Comparison of ENCODE assay signal across 9 mouse cellular contexts in the genomic region with DNA sequence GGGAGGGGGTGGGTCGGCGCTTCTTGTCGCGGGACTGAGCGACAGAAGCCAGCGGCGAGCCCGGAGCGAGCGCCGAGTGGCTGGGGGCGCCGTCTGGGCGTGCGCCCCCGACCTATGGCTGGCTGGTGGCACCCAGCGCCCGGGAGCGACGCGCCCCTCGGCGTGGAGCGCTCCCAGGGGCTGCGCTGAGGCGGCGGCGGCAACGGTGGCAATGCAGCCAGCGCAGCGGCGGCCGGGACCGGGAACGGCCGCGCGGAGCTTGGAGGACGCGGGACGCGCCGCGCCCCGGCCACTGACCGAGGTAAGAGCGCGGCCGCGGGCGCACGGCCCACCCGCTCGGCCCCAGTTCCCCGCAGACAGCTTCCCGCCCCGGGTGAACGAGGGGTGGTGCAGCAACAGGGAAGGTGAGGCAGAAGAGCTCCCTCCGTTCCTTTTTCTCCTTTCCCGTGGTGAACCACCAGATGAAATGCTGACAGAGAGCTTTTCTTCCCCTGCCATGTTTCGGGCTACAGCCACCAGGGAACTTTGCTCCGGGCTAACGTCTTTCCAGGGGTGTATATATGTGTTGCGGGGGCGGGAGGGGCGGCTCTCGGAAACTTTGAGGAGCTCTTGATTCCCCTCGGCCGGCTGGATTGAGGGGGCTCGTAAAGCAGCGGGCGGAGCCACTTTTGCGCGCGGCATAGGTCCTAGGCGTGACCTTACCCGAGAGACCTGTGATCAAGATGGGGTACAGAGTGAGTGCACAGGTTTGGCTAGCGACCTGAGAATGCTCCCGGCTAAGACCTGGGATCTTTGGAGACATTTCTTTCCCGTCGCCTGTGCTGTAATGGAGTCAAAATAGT. TPM values are rescaled to one million over a fixed set of nuclear protein-coding genes. Genes with fewer than 3 reads are reported as not detected.
DNase-seq lines count a peak whose midpoint lies in the region; ATAC-seq lines count a peak whose summit lies in the region.
"Had no signal": no experiment of that assay in that cellular context is flagged by ENCODE, and none has a peak within 500 bp of the region (broad histone marks: within the 10 kb centered on the region; RNA-seq: fewer than 3 reads in every experiment).

A gene (plus strand): TSS at position 15 of the 842 bp plus-strand sequence.

- DNase-seq in kidney, postnatal 10 days = peak; percentile 18
- no peak for DNase-seq in kidney, postnatal 14 days
- DNase-seq in cerebellum, adult 9-10 months = peak; percentile 72
- no peak for DNase-seq in gastrocnemius, postnatal 14 days
- DNase-seq in adipocyte (ENCODE audit: low spot score) = no peak
- no peak for DNase-seq in ovary, postnatal 10 days (ENCODE audit: low spot score)

- intact Hi-C loops in gastrocnemius, postnatal 14 days (cut with DNase I; ENCODE audit: low total_unique reads) = loop anchor here (10.0 kb wide), 1 partner anchor 68 kb away; no protein-coding TSS in a partner anchor

- H3K4me3 ChIP-seq in intestine, embryonic 16.5 days (ENCODE audit: low read length) = peak within 1 kb of the TSS; percentile 54
- H3K4me3 ChIP-seq in neural tube, embryonic 13.5 days = peak within 1 kb of the TSS; percentile 62

- peak within 1 kb of the TSS; percentile 91 for H3K4me2 ChIP-seq in intestine, embryonic 16.5 days (ENCODE audit: low read depth, low read length)
- H3K4me2 ChIP-seq in neural tube, embryonic 13.5 days = peak within 1 kb of the TSS; percentile 77

- peak within 1 kb of the TSS; percentile 55 for H3K9ac ChIP-seq in intestine, embryonic 16.5 days (ENCODE audit: low read depth, low read length)
- peak within 1 kb of the TSS; percentile 76 for H3K9ac ChIP-seq in neural tube, embryonic 13.5 days

- no peaks in the 10 kb centered on the region for H3K9me3 ChIP-seq in intestine, embryonic 16.5 days (ENCODE audit: control insufficient read depth, low read length)
- no peaks in the 10 kb centered on the region for H3K9me3 ChIP-seq in neural tube, embryonic 13.5 days

- WGBS in intestine, embryonic 16.5 days = under 1% methylated on average over 77 of the region's 81 CpGs
- under 1% methylated on average over 80 of the region's 81 CpGs for WGBS in neural tube, embryonic 13.5 days

- no peak for ATAC-seq in intestine, embryonic 16.5 days
- ATAC-seq in neural tube, embryonic 13.5 days (ENCODE audit: low read depth) = no peak
- ATAC-seq: Patski had no signal

- H3K4me1 ChIP-seq in intestine, embryonic 16.5 days (ENCODE audit: control insufficient read depth, insufficient read depth, low read length) = 0 out of 2 replicates have a peak, but pooled peaks cover under 1% of the 10 kb centered on the region
- H3K4me1 ChIP-seq in neural tube, embryonic 13.5 days (replicated peaks) = peaks cover 54% of the 10 kb centered on the region

- no peak within 1 kb of the TSS for H3K27ac ChIP-seq in intestine, embryonic 16.5 days (ENCODE audit: low read length)
- peak within 1 kb of the TSS; percentile 56; the same call in 1 of the 2 replicates for H3K27ac ChIP-seq in neural tube, embryonic 13.5 days (replicated peaks)

- peaks cover 51% of the 10 kb centered on the region for H3K27me3 ChIP-seq in intestine, embryonic 16.5 days (replicated peaks; ENCODE audit: control insufficient read depth, insufficient read depth, low read length)
- H3K27me3 ChIP-seq in neural tube, embryonic 13.5 days = peaks cover 70% of the 10 kb centered on the region

- no peaks in the 10 kb centered on the region for H3K36me3 ChIP-seq in intestine, embryonic 16.5 days (ENCODE audit: control insufficient read depth, insufficient read depth, low read length)
- H3K36me3 ChIP-seq in neural tube, embryonic 13.5 days = no peaks in the 10 kb centered on the region

RNA-seq across cellular contexts. Expression of the gene that starts here (rescaled TPM):
- total RNA-seq in gastrocnemius, postnatal 14 days (2021) = 10 to 100 TPM; 37.4 to 59.8 TPM
- polyA plus RNA-seq in intestine, embryonic 16.5 days (2015; fragmentation: Nextera tagmentation; extraction: Ambion mirVana) = 0.71 and 1.1 TPM in 2 replicates
- 7.8 and 8.1 TPM in 2 replicates for polyA plus RNA-seq in neural tube, embryonic 13.5 days (2015; fragmentation: Nextera tagmentation; extraction: Ambion mirVana)
- polyA plus RNA-seq: Patski had no signal

Comparison
In these comparisons a context has a peak if more than half of its experiments do, and no peak if none do; other contexts are left out.
1. DNase-seq: peak in kidney, postnatal 10 days (single experiment) and cerebellum, adult 9-10 months (single experiment); none in kidney, postnatal 14 days (single experiment), gastrocnemius, postnatal 14 days (single experiment), adipocyte (single experiment) and ovary, postnatal 10 days (single experiment).